9 mouse cellular contexts compared by ENCODE assay signal in the genomic region with DNA sequence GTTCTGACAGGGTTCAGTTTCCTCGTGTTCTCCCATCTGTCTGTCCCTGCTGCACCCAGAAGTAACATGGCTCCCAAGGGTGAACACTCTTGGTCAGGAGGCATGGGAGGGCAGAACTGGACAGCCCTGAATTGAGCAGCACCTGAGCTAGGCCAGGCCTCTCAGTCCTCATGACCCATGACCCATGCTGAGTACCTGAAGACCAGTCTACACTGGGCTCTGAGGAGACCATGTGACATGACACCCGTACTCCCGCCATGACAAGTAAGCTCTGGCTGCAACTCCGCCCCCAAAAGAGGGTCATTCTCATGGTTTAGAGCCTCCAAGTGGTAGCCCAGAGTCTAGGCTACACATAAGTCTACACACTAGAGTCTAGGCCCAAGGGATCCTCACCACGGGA.
DNase-seq lines count a peak whose midpoint lies in the region; ATAC-seq and TF ChIP-seq lines count a peak whose summit lies in the region.
"Had no signal": no experiment of that assay in that cellular context is flagged by ENCODE, and none has a peak within 500 bp of the region (broad histone marks: within the 10 kb centered on the region; RNA-seq: fewer than 3 reads in every experiment).

No protein-coding gene starts in this region.

- H3K4me1 ChIP-seq in kidney, embryonic 14.5 days (ENCODE audit: control insufficient read depth, insufficient read depth, low read length), result peaks cover 3% of the 10 kb centered on the region; the same call in 1 of the 2 replicates
- H3K4me1 ChIP-seq in E14TG2a.4 (replicated peaks; ENCODE audit: low read depth, low read length), result peaks cover 66% of the 10 kb centered on the region
- no peaks in the 10 kb centered on the region for H3K4me1 ChIP-seq in forebrain, embryonic 14.5 days (ENCODE audit: control insufficient read depth, insufficient read depth, low read length)
- H3K4me1 ChIP-seq in liver, embryonic 14.5 days (replicated peaks; ENCODE audit: control insufficient read depth in 2 of 2, insufficient read depth in 2 of 2, low read length in 1 of 2), result no peaks in the 10 kb centered on the region

- no peak for TF ChIP-seq CTCF in E14TG2a.4 (conservative IDR thresholded peaks at IDR 0.05; ENCODE audit: low read length)
- no peak for TF ChIP-seq CTCF in liver, embryonic 14.5 days (IDR thresholded peaks at IDR 0.05; ENCODE audit: low read depth)

- no peak overlapping the region for H3K9ac ChIP-seq in kidney, embryonic 14.5 days (ENCODE audit: low read depth, low read length)
- H3K9ac ChIP-seq in forebrain, embryonic 14.5 days (ENCODE audit: low read length), result no peak overlapping the region
- H3K9ac ChIP-seq in liver, embryonic 14.5 days (replicated peaks), result no peak overlapping the region

- ATAC-seq in kidney, embryonic 14.5 days (ENCODE audit: low FRiP score, low TSS enrichment), result peak; percentile 30; the same call in 1 of the 2 replicates
- peak; percentile 13; the same call in 1 of the 2 replicates for ATAC-seq in forebrain, embryonic 14.5 days
- no peak for ATAC-seq in liver, embryonic 14.5 days (ENCODE audit: insufficient read depth)

- no peak overlapping the region for H3K4me2 ChIP-seq in kidney, embryonic 14.5 days (replicated peaks; ENCODE audit: low read depth, low read length)
- no peak overlapping the region for H3K4me2 ChIP-seq in forebrain, embryonic 14.5 days (ENCODE audit: low read length)
- H3K4me2 ChIP-seq in liver, embryonic 14.5 days (ENCODE audit: low read depth), result peak overlapping the region; percentile 75

- no peak for DNase-seq in kidney, adult 8-10 months
- no peak for DNase-seq in forebrain, embryonic 14.5 days (ENCODE audit: low spot score)
- no peak for DNase-seq in liver, embryonic 14.5 days (ENCODE audit: low read depth in 3 of 3, low spot score in 3 of 3)
- DNase-seq in ovary, adult 18-20 months (ENCODE audit: low spot score), result no peak
- DNase-seq in heart, adult 8-10 months (ENCODE audit: low spot score), result no peak
- no peak for DNase-seq in retina, embryonic 14.5 days (ENCODE audit: low spot score)

- no peak for TF ChIP-seq EP300 in liver, embryonic 14.5 days (IDR thresholded peaks at IDR 0.05; ENCODE audit: low read depth)

- 65% methylated on average over 5 of the region's 5 CpGs for WGBS in kidney, embryonic 14.5 days
- 63% methylated on average over 5 of the region's 5 CpGs for WGBS in forebrain, embryonic 14.5 days
- 42% methylated on average over 5 of the region's 5 CpGs for WGBS in liver, embryonic 14.5 days (ENCODE audit: insufficient replicate concordance)

- H3K9me3 ChIP-seq in kidney, embryonic 14.5 days (ENCODE audit: control insufficient read depth, low read length), result no peaks in the 10 kb centered on the region
- H3K9me3 ChIP-seq in E14TG2a.4 (ENCODE audit: low read length), result no peaks in the 10 kb centered on the region
- no peaks in the 10 kb centered on the region for H3K9me3 ChIP-seq in forebrain, embryonic 14.5 days (replicated peaks; ENCODE audit: control insufficient read depth, low read length)
- no peaks in the 10 kb centered on the region for H3K9me3 ChIP-seq in liver, embryonic 14.5 days (ENCODE audit: control insufficient read depth, low read length)

- no peaks in the 10 kb centered on the region for H3K27me3 ChIP-seq in kidney, embryonic 14.5 days (ENCODE audit: control insufficient read depth, insufficient read depth, low read length)
- peaks cover 12% of the 10 kb centered on the region for H3K27me3 ChIP-seq in E14TG2a.4 (ENCODE audit: insufficient read depth, low read length)
- H3K27me3 ChIP-seq in forebrain, embryonic 14.5 days (replicated peaks; ENCODE audit: control insufficient read depth, insufficient read depth, low read length), result 0 out of 2 replicates have a peak, but pooled peaks cover 5% of the 10 kb centered on the region
- H3K27me3 ChIP-seq in liver, embryonic 14.5 days (ENCODE audit: control insufficient read depth, insufficient read depth, low read length), result no peaks in the 10 kb centered on the region

- H3K4me3 ChIP-seq in kidney, embryonic 14.5 days (ENCODE audit: low read length), result no peak overlapping the region
- H3K4me3 ChIP-seq in E14TG2a.4 (replicated peaks; ENCODE audit: low read length), result peak overlapping the region; percentile 23; the same call in 1 of the 2 replicates
- H3K4me3 ChIP-seq in forebrain, embryonic 14.5 days (ENCODE audit: low read depth, low read length), result no peak overlapping the region
- H3K4me3 ChIP-seq in liver, embryonic 14.5 days (ENCODE audit: insufficient read depth in 1 of 2, low read depth in 2 of 2, low read length in 2 of 2), result no peak overlapping the region

- no peak overlapping the region for H3K27ac ChIP-seq in kidney, embryonic 14.5 days (ENCODE audit: low read depth, low read length)
- H3K27ac ChIP-seq in forebrain, embryonic 14.5 days (ENCODE audit: low read depth, low read length), result no peak overlapping the region
- H3K27ac ChIP-seq in liver, embryonic 14.5 days, result no peak overlapping the region
- H3K27ac ChIP-seq: gastrocnemius, adult 2 months had no signal

- no peaks in the 10 kb centered on the region for H3K36me3 ChIP-seq in kidney, embryonic 14.5 days (ENCODE audit: control insufficient read depth, insufficient read depth, low read length)
- H3K36me3 ChIP-seq in E14TG2a.4 (ENCODE audit: insufficient read depth, low read length), result no peaks in the 10 kb centered on the region
- no peaks in the 10 kb centered on the region for H3K36me3 ChIP-seq in forebrain, embryonic 14.5 days (ENCODE audit: control insufficient read depth, insufficient read depth, low read length)
- H3K36me3 ChIP-seq in liver, embryonic 14.5 days (replicated peaks; ENCODE audit: control insufficient read depth, insufficient read depth, low read depth), result no peaks in the 10 kb centered on the region
